19 mouse cellular contexts compared by ENCODE assay signal in the genomic region with DNA sequence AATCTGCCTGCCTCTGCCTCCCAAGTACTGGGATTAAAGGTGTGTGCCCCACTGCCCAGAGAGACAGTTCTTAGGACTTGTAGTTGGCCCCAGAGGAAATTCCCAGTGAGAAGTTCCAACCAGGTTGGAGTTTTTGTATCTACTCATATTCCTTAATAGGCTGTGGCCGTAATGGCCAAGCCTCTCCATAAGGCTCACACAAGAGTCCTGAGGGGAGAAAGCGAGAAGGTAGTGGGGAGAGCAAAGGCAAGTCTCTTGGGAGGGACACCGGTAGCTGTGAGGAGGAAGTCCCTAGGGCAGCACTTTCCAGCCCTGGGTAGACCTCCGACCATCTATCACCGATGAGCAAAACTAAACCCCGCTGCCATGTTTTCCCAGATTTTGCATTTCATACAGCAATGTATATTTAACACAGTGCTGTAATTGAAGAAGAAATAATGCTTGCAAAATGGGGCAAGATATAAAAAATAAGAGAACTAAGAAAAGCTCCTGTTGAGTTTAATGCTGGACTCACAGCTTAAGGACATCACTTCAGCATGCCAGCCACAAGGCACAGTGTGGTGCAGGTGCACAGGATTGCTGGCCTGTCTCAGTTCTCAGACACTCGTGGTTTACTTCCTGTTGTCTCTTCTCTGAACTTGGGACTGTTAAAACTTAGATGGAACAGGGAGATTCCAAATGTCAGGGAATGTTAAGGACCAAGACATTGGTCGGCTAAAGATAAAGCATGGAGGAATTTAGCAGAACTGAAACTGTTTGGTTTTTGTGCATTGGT. TPM values are rescaled to one million over a fixed set of nuclear protein-coding genes. Genes with fewer than 3 reads are reported as not detected.
DNase-seq lines count a peak whose midpoint lies in the region; ATAC-seq and TF ChIP-seq lines count a peak whose summit lies in the region.
"Had no signal": no experiment of that assay in that cellular context is flagged by ENCODE, and none has a peak within 500 bp of the region (broad histone marks: within the 10 kb centered on the region; RNA-seq: fewer than 3 reads in every experiment).

No protein-coding gene starts in this region.

- ATAC-seq in lung, embryonic 14.5 days (ENCODE audit: insufficient read depth): peak; percentile 35; the same call in 1 of the 2 replicates
- ATAC-seq in lung, postnatal 0 days: no peak
- 0 out of 2 replicates have a peak, but pooled peaks have one; percentile 16 for ATAC-seq in intestine, embryonic 16.5 days
- peak; percentile 21 for ATAC-seq in megakaryocyte progenitor cell, adult 5-6 weeks (replicated peaks; ENCODE audit: poor library complexity)
- ATAC-seq: inflammation-experienced regulatory T-cells, adult 6 months had no signal

- no peaks in the 10 kb centered on the region for H3K27me3 ChIP-seq in lung, embryonic 14.5 days (ENCODE audit: insufficient read depth, low read length)
- H3K27me3 ChIP-seq in lung, postnatal 0 days (replicated peaks; ENCODE audit: insufficient read depth, low read length): no peaks in the 10 kb centered on the region
- H3K27me3 ChIP-seq in intestine, embryonic 16.5 days (replicated peaks; ENCODE audit: control insufficient read depth, insufficient read depth, low read length): no peaks in the 10 kb centered on the region
- H3K27me3 ChIP-seq: stomach, embryonic 15.5 days had no signal

- H3K36me3 ChIP-seq in lung, embryonic 14.5 days (ENCODE audit: insufficient read depth): peaks cover 49% of the 10 kb centered on the region
- H3K36me3 ChIP-seq in lung, postnatal 0 days (ENCODE audit: insufficient read depth, low read length): peaks cover 19% of the 10 kb centered on the region
- peaks cover 12% of the 10 kb centered on the region for H3K36me3 ChIP-seq in intestine, embryonic 16.5 days (ENCODE audit: control insufficient read depth, insufficient read depth, low read length)

- H3K27ac ChIP-seq in lung, embryonic 14.5 days (ENCODE audit: low read depth): no peak overlapping the region
- no peak overlapping the region for H3K27ac ChIP-seq in lung, postnatal 0 days (ENCODE audit: low read length)
- H3K27ac ChIP-seq in intestine, embryonic 16.5 days (ENCODE audit: low read length): 0 out of 2 replicates have a peak overlapping the region, but pooled peaks have one; percentile 34
- H3K27ac ChIP-seq: stomach, embryonic 15.5 days had no signal

- no peaks in the 10 kb centered on the region for H3K9me3 ChIP-seq in lung, embryonic 14.5 days (ENCODE audit: low read depth, low read length)
- H3K9me3 ChIP-seq in lung, postnatal 0 days (ENCODE audit: low read length): no peaks in the 10 kb centered on the region
- no peaks in the 10 kb centered on the region for H3K9me3 ChIP-seq in intestine, embryonic 16.5 days (ENCODE audit: control insufficient read depth, low read length)
- H3K9me3 ChIP-seq: stomach, embryonic 15.5 days had no signal

- 24% methylated on average over 8 of the region's 8 CpGs for WGBS in lung, embryonic 14.5 days
- 27% methylated on average over 8 of the region's 8 CpGs for WGBS in lung, postnatal 0 days
- WGBS in intestine, embryonic 16.5 days: 37% methylated on average over 8 of the region's 8 CpGs

- H3K4me3 ChIP-seq in lung, embryonic 14.5 days (ENCODE audit: low read depth, low read length): no peak overlapping the region
- H3K4me3 ChIP-seq in lung, postnatal 0 days (ENCODE audit: low read depth, low read length): no peak overlapping the region
- no peak overlapping the region for H3K4me3 ChIP-seq in intestine, embryonic 16.5 days (ENCODE audit: low read length)
- H3K4me3 ChIP-seq: erythroblast, embryonic 14.5 days; stomach, embryonic 15.5 days had no signal

- no peak overlapping the region for H3K4me2 ChIP-seq in lung, embryonic 14.5 days
- H3K4me2 ChIP-seq in lung, postnatal 0 days (replicated peaks; ENCODE audit: low read depth, low read length): no peak overlapping the region
- no peak overlapping the region for H3K4me2 ChIP-seq in intestine, embryonic 16.5 days (ENCODE audit: low read depth, low read length)
- H3K4me2 ChIP-seq: stomach, embryonic 15.5 days had no signal

- TF ChIP-seq EP300 in lung, postnatal 0 days (IDR thresholded peaks at IDR 0.05): no peak

- DNase-seq in lung, embryonic 14.5 days: peak; percentile 40
- no peak for DNase-seq in lung, postnatal 0 days (ENCODE audit: low spot score)
- peak; percentile 60 for DNase-seq in R1 (ENCODE audit: low read depth, low spot score)
- no peak for DNase-seq in gastrocnemius, adult 18-20 months (ENCODE audit: low spot score)
- no peak for DNase-seq in thymus, postnatal 4 days
- no peak for DNase-seq in spleen, postnatal 10 days (ENCODE audit: low spot score in 2 of 2)
- DNase-seq: adrenal gland, adult 2 months; cerebellum, adult 11 months; gastrocnemius, postnatal 25 days; lung, postnatal 4 days had no signal

- TF ChIP-seq CTCF in lung, embryonic 14.5 days (IDR thresholded peaks at IDR 0.05; ENCODE audit: low read depth): no peak
- TF ChIP-seq CTCF in lung, postnatal 0 days (IDR thresholded peaks at IDR 0.05): no peak

- H3K9ac ChIP-seq in lung, embryonic 14.5 days: no peak overlapping the region
- H3K9ac ChIP-seq in lung, postnatal 0 days (replicated peaks; ENCODE audit: low read depth): no peak overlapping the region
- H3K9ac ChIP-seq in intestine, embryonic 16.5 days (ENCODE audit: low read depth, low read length): no peak overlapping the region
- H3K9ac ChIP-seq: stomach, embryonic 15.5 days had no signal

- H3K4me1 ChIP-seq in lung, embryonic 14.5 days (ENCODE audit: insufficient read depth): peaks cover 3% of the 10 kb centered on the region; the same call in 1 of the 2 replicates
- no peaks in the 10 kb centered on the region for H3K4me1 ChIP-seq in lung, postnatal 0 days (ENCODE audit: insufficient read depth, low read depth, low read length)
- H3K4me1 ChIP-seq in intestine, embryonic 16.5 days (ENCODE audit: control insufficient read depth, insufficient read depth, low read length): peaks cover 12% of the 10 kb centered on the region

RNA-seq across cellular contexts. Expression of a gene that starts 5.7 kb away (rescaled TPM):
- 2,022 and 2,170 TPM in 2 replicates for polyA plus RNA-seq in lung, embryonic 14.5 days (2014; fragmentation: Nextera tagmentation; extraction: Ambion mirVana)
- polyA plus RNA-seq in lung, postnatal 0 days (2015; fragmentation: Nextera tagmentation; extraction: Ambion mirVana): 616 and 675 TPM in 2 replicates
- polyA plus RNA-seq in intestine, embryonic 16.5 days (2015; fragmentation: Nextera tagmentation; extraction: Ambion mirVana): 1,264 and 1,381 TPM in 2 replicates
- 3,721 and 3,879 TPM in 2 replicates for total RNA-seq in megakaryocyte progenitor cell, adult 5-6 weeks (2015)
- 5,290 and 6,669 TPM in 2 replicates for total RNA-seq in megakaryocyte progenitor cell, adult 5-6 weeks (2017)
- total RNA-seq in gastrocnemius, adult 18-20 months (2021): 100 to 1,000 TPM; 401 to 460 TPM

RNA-seq across cellular contexts. Expression of a gene that starts 16.3 kb away (rescaled TPM):
- not detected in 2 replicates for polyA plus RNA-seq in lung, embryonic 14.5 days (2014; fragmentation: Nextera tagmentation; extraction: Ambion mirVana)
- polyA plus RNA-seq in lung, postnatal 0 days (2015; fragmentation: Nextera tagmentation; extraction: Ambion mirVana): not detected in 2 replicates
- polyA plus RNA-seq in intestine, embryonic 16.5 days (2015; fragmentation: Nextera tagmentation; extraction: Ambion mirVana): not detected in 2 replicates
- total RNA-seq in megakaryocyte progenitor cell, adult 5-6 weeks (2015): not detected in 2 replicates
- not detected in 2 replicates for total RNA-seq in megakaryocyte progenitor cell, adult 5-6 weeks (2017)
- total RNA-seq in gastrocnemius, adult 18-20 months (2021): not detected
- total RNA-seq: gastrocnemius, postnatal 25 days had no signal
- polyA plus RNA-seq: adrenal gland, adult 2 months; erythroblast, embryonic 14.5 days; large intestine, adult 2 months; neural tube, embryonic 11.5 days had no signal

RNA-seq across cellular contexts. Expression of a gene that starts 23.0 kb away (rescaled TPM):
- 26.9 and 31.4 TPM in 2 replicates for polyA plus RNA-seq in lung, embryonic 14.5 days (2014; fragmentation: Nextera tagmentation; extraction: Ambion mirVana)
- 20.0 and 20.9 TPM in 2 replicates for polyA plus RNA-seq in lung, postnatal 0 days (2015; fragmentation: Nextera tagmentation; extraction: Ambion mirVana)
- polyA plus RNA-seq in intestine, embryonic 16.5 days (2015; fragmentation: Nextera tagmentation; extraction: Ambion mirVana): 24.3 and 28.9 TPM in 2 replicates
- total RNA-seq in megakaryocyte progenitor cell, adult 5-6 weeks (2015): 15.8 and 17.1 TPM in 2 replicates
- 16.9 and 19.7 TPM in 2 replicates for total RNA-seq in megakaryocyte progenitor cell, adult 5-6 weeks (2017)
- total RNA-seq in gastrocnemius, adult 18-20 months (2021): 10 to 100 TPM; 11.6 to 11.7 TPM

RNA-seq across cellular contexts. Expression of a gene that starts 41.3 kb away (rescaled TPM):
- 0.16 TPM in 1 of 2 replicates, not detected in the other for polyA plus RNA-seq in lung, embryonic 14.5 days (2014; fragmentation: Nextera tagmentation; extraction: Ambion mirVana)
- polyA plus RNA-seq in lung, postnatal 0 days (2015; fragmentation: Nextera tagmentation; extraction: Ambion mirVana): 0.23 TPM in 2 replicates
- 0.70 and 0.72 TPM in 2 replicates for polyA plus RNA-seq in intestine, embryonic 16.5 days (2015; fragmentation: Nextera tagmentation; extraction: Ambion mirVana)
- total RNA-seq in megakaryocyte progenitor cell, adult 5-6 weeks (2015): not detected in 2 replicates
- not detected in 2 replicates for total RNA-seq in megakaryocyte progenitor cell, adult 5-6 weeks (2017)
- total RNA-seq in gastrocnemius, adult 18-20 months (2021): not detected
- total RNA-seq: adrenal gland, adult 2 months; gastrocnemius, postnatal 25 days; heart, postnatal 25 days; left cerebral cortex, postnatal 14 days had no signal
- polyA plus RNA-seq: adrenal gland, adult 2 months; erythroblast, embryonic 14.5 days; neural tube, embryonic 11.5 days had no signal

Comparison
In these comparisons a context has a peak if more than half of its experiments do, and no peak if none do; other contexts are left out.
1. DNase-seq: peak in lung, embryonic 14.5 days (single experiment) and R1 (single experiment); none in lung, postnatal 0 days (single experiment), gastrocnemius, adult 18-20 months (single experiment), thymus, postnatal 4 days (single experiment) and spleen, postnatal 10 days (0 of 2).